Mouse (Mus musculus) left cerebral cortex, postnatal 10 days (tissue): Measurements from ENCODE around the gene Opn4. TPM values are rescaled to one million over a fixed set of nuclear protein-coding genes. Genes with fewer than 3 reads are reported as not detected.

ENCODE experiments used
- DNase-seq, 2 experiments: peaks; one replicate each; pipeline ENCODE4 v3.0.0; 2021 to 2022; ENCODE audit warnings: low spot score in 2 of 2, mixed read lengths in 1 of 2; ENCODE audit errors: extremely low spot score in 1 of 2
- intact Hi-C: fragments of 180-260 bp; cut with DNase I; formaldehyde crosslinking; loops from one replicate; pipeline ENCODE4 v1.15.1; 2025
- total RNA-seq, 2 experiments: library from RNA; stranded (reverse); gene quantifications; 2 replicates each; pipeline ENCODE4 v1.2.3; 2021

The Opn4 gene
- total RNA-seq, 2 experiments from 2014 or later: not detected

- DNase-seq: peak in 1 of 2 experiments; percentile 40
- intact Hi-C loops: no loop called here
Measured at GRCm38 (mm10) chr14:34540685-34541162, 59.2 kb downstream of the Opn4 start.

Other genes starting within 250 kb of the Opn4 start
- gene Fam25c, start 244.7 kb downstream of the Opn4 start, total RNA-seq: 1 to 10 TPM in 1 of 2 experiments, not detected in 1; 1.0 TPM
- gene Sncg, start 225.4 kb downstream of the Opn4 start, total RNA-seq: 1 to 10 TPM; 1.4 to 2.0 TPM
- 1 to 10 TPM; 3.8 to 5.1 TPM for gene Mmrn2, start 224.7 kb downstream of the Opn4 start, total RNA-seq
- gene Bmpr1a, start 96.8 kb downstream of the Opn4 start, total RNA-seq: 10 to 100 TPM; 34.7 to 37.3 TPM
- not detected for gene 9230112D13Rik, start 77.3 kb downstream of the Opn4 start, total RNA-seq
- gene Ldb3, start 11.5 kb downstream of the Opn4 start, total RNA-seq: 1 to 10 TPM; 1.5 to 2.0 TPM
- gene Wapl, start 73.8 kb upstream of the Opn4 start, total RNA-seq: 10 to 100 TPM; 31.8 to 33.3 TPM
- 10 to 100 TPM; 48.2 to 49.7 TPM for gene Grid1, start 220.0 kb upstream of the Opn4 start, total RNA-seq